Mouse (Mus musculus) forebrain, embryonic 11.5 days (tissue): ENCODE results near the gene Il12a. TPM values are rescaled to one million over a fixed set of nuclear protein-coding genes. Genes with fewer than 3 reads are reported as not detected.

ENCODE experiments used
- ATAC-seq: fragments of 200-750 bp; cut with Nextera tagmentation; replicated peaks from 2 replicates; pipeline ENCODE4 v1.8.0; 2017; ENCODE audit warnings: moderate TSS enrichment; ENCODE audit not compliant: low FRiP score
- DNase-seq: peaks from one replicate; pipeline ENCODE4 v3.0.0-alpha.2; 2017; ENCODE audit warnings: low spot score
- H3K27ac ChIP-seq: fragments of 300-500 bp; sonication (generic); 2 replicates; pipeline ENCODE4 v1.5.1; 2014; ENCODE audit warnings: low read depth, low read length
- H3K27me3 ChIP-seq: fragments of 300-500 bp; sonication (generic); 2 replicates; pipeline ENCODE4 v1.6.1; 2014; ENCODE audit warnings: mild to moderate bottlenecking, low read length, mixed read lengths; ENCODE audit not compliant: control insufficient read depth, insufficient read depth
- H3K36me3 ChIP-seq: fragments of 300-500 bp; sonication (generic); 2 replicates; pipeline ENCODE4 v1.6.1; 2014; ENCODE audit warnings: mild to moderate bottlenecking, low read length, moderate library complexity, mixed read lengths; ENCODE audit not compliant: control insufficient read depth, insufficient read depth
- H3K4me1 ChIP-seq: fragments of 300-500 bp; sonication (generic); replicated peaks from 2 replicates; pipeline ENCODE4 v1.6.1; 2014; ENCODE audit warnings: low read length, mixed read lengths; ENCODE audit not compliant: control insufficient read depth, insufficient read depth
- H3K4me2 ChIP-seq: fragments of 300-500 bp; sonication (generic); 2 replicates; pipeline ENCODE4 v1.6.1; 2014; ENCODE audit warnings: low read depth, mild to moderate bottlenecking, low read length, moderate library complexity, mixed read lengths; ENCODE audit not compliant: severe bottlenecking
- H3K4me3 ChIP-seq: fragments of 300-500 bp; sonication (generic); 2 replicates; pipeline ENCODE4 v1.5.1; 2014; ENCODE audit warnings: low read depth, low read length
- H3K9ac ChIP-seq: fragments of 300-500 bp; sonication (generic); 2 replicates; pipeline ENCODE4 v1.6.1; 2014; ENCODE audit warnings: low read length
- H3K9me3 ChIP-seq: fragments of 300-500 bp; sonication (generic); 2 replicates; pipeline ENCODE4 v1.6.1; 2016; ENCODE audit warnings: low read length, mixed read lengths; ENCODE audit not compliant: control insufficient read depth
- WGBS: fragments of 180-500 bp; shearing (Covaris S2); extraction: QIAGEN DNeasy Blood & Tissue Kit; methylation state at CpG from one replicate; pipeline ENCODE4 v1.1.7; 2014; 5-methylcytosine and 5-hydroxymethylcytosine counted together
- polyA plus RNA-seq: library from polyadenylated mRNA; unstranded; fragments of >200 nt; fragmentation: Nextera tagmentation; extraction: Ambion mirVana; gene quantifications from 2 replicates; pipeline ENCODE4 v1.2.1, GENCODE M21; 2014

Gene Il12a
- polyA plus RNA-seq, 1 experiment from 2014 or later: 0.31 TPM

GRCm38 (mm10) chr3:68692600-68693225 is 2.3 kb downstream of the Il12a start:
- no peak overlapping the region for H3K4me3 ChIP-seq
- H3K4me1 ChIP-seq: no peaks in the 10 kb centered on the region
- H3K27ac ChIP-seq: no peak overlapping the region
- ATAC-seq: no peak
- no peaks in the 10 kb centered on the region for H3K36me3 ChIP-seq
- 84% methylated on average over 11 of the region's 11 CpGs for WGBS
- no peaks in the 10 kb centered on the region for H3K27me3 ChIP-seq
- DNase-seq: no peak
- H3K9ac ChIP-seq: no peak overlapping the region
- H3K4me2 ChIP-seq: no peak overlapping the region
- H3K9me3 ChIP-seq: no peaks in the 10 kb centered on the region

GRCm38 (mm10) chr3:68693441-68694048 is 3.1 kb downstream of the Il12a start:
- ATAC-seq (no peak), DNase-seq (no peak)
- H3K9me3 ChIP-seq: no peaks in the 10 kb centered on the region
- no peaks in the 10 kb centered on the region for H3K36me3 ChIP-seq
- H3K4me2 ChIP-seq: no peak overlapping the region
- no peak overlapping the region for H3K9ac ChIP-seq
- WGBS: 57% methylated on average over 11 of the region's 11 CpGs
- H3K27me3 ChIP-seq: no peaks in the 10 kb centered on the region
- H3K27ac ChIP-seq: no peak overlapping the region
- H3K4me1 ChIP-seq: no peaks in the 10 kb centered on the region
- no peak overlapping the region for H3K4me3 ChIP-seq

- Histone ChIP-seq H3K4me3 (no peak overlapping the region), H3K4me2 (no peak overlapping the region), H3K36me3 (no peaks in the 10 kb centered on the region), H3K4me1 (no peaks in the 10 kb centered on the region), H3K27me3 (no peaks in the 10 kb centered on the region), H3K9ac (no peak overlapping the region), H3K9me3 (no peaks in the 10 kb centered on the region), H3K27ac (no peak overlapping the region)
- no peak for ATAC-seq
- no peak for DNase-seq
- WGBS: 88% methylated on average over 5 of the region's 5 CpGs
Observed at GRCm38 (mm10) chr3:68695321-68695720, 4.9 kb downstream of the Il12a start.

- Histone ChIP-seq H3K4me2 (no peak overlapping the region), H3K27ac (no peak overlapping the region), H3K9me3 (no peaks in the 10 kb centered on the region), H3K4me3 (no peak overlapping the region), H3K4me1 (no peaks in the 10 kb centered on the region), H3K36me3 (no peaks in the 10 kb centered on the region), H3K9ac (no peak overlapping the region), H3K27me3 (no peaks in the 10 kb centered on the region)
- ATAC-seq (no peak), DNase-seq (no peak)
- WGBS: 90% methylated on average over 3 of the region's 3 CpGs
Observed at GRCm38 (mm10) chr3:68696495-68697200, 6.2 kb downstream of the Il12a start.

- H3K9ac ChIP-seq: no peak overlapping the region
- ATAC-seq (no peak), DNase-seq (no peak)
- H3K27me3 ChIP-seq: no peaks in the 10 kb centered on the region
- H3K4me2 ChIP-seq: no peak overlapping the region
- no peaks in the 10 kb centered on the region for H3K9me3 ChIP-seq
- no peaks in the 10 kb centered on the region for H3K36me3 ChIP-seq
- 91% methylated on average over 3 of the region's 3 CpGs for WGBS
- no peak overlapping the region for H3K4me3 ChIP-seq
- no peak overlapping the region for H3K27ac ChIP-seq
- H3K4me1 ChIP-seq: no peaks in the 10 kb centered on the region
Observed at GRCm38 (mm10) chr3:68698601-68699000, 8.2 kb downstream of the Il12a start.

GRCm38 (mm10) chr3:68700091-68700490 is 9.6 kb downstream of the Il12a start:
- DNase-seq (no peak), ATAC-seq (no peak)
- Histone ChIP-seq H3K4me3 (no peak overlapping the region), H3K36me3 (no peaks in the 10 kb centered on the region), H3K27me3 (no peaks in the 10 kb centered on the region), H3K9me3 (no peaks in the 10 kb centered on the region), H3K27ac (no peak overlapping the region), H3K9ac (no peak overlapping the region), H3K4me1 (no peaks in the 10 kb centered on the region), H3K4me2 (no peak overlapping the region)
- WGBS: 89% methylated on average over 4 of the region's 4 CpGs

GRCm38 (mm10) chr3:68706307-68706706 is 15.9 kb downstream of the Il12a start:
- Histone ChIP-seq H3K4me1 (no peaks in the 10 kb centered on the region), H3K4me3 (no peak overlapping the region), H3K27me3 (no peaks in the 10 kb centered on the region), H3K36me3 (no peaks in the 10 kb centered on the region), H3K9ac (no peak overlapping the region), H3K4me2 (no peak overlapping the region), H3K9me3 (no peaks in the 10 kb centered on the region), H3K27ac (no peak overlapping the region)
- no peak for ATAC-seq
- no peak for DNase-seq
- 89% methylated on average over 10 of the region's 10 CpGs for WGBS

GRCm38 (mm10) chr3:68708230-68708629 is 17.8 kb downstream of the Il12a start:
- DNase-seq (no peak), ATAC-seq (no peak)
- whole genome bisulfite sequencing: 58% methylated on average over 8 of the region's 8 CpGs
- Histone ChIP-seq H3K27ac (no peak overlapping the region), H3K4me3 (no peak overlapping the region), H3K27me3 (no peaks in the 10 kb centered on the region), H3K36me3 (no peaks in the 10 kb centered on the region), H3K9me3 (no peaks in the 10 kb centered on the region), H3K4me2 (no peak overlapping the region), H3K4me1 (no peaks in the 10 kb centered on the region), H3K9ac (no peak overlapping the region)
